Mouse (Mus musculus): Measurements from ENCODE around the gene Xylt2. TPM values are rescaled to one million over a fixed set of nuclear protein-coding genes. Genes with fewer than 3 reads are reported as not detected.

The Xylt2 gene
- 58.0 and 91.2 TPM in 2 replicates for total RNA-seq (2012; rRNA removed)

DNA sequence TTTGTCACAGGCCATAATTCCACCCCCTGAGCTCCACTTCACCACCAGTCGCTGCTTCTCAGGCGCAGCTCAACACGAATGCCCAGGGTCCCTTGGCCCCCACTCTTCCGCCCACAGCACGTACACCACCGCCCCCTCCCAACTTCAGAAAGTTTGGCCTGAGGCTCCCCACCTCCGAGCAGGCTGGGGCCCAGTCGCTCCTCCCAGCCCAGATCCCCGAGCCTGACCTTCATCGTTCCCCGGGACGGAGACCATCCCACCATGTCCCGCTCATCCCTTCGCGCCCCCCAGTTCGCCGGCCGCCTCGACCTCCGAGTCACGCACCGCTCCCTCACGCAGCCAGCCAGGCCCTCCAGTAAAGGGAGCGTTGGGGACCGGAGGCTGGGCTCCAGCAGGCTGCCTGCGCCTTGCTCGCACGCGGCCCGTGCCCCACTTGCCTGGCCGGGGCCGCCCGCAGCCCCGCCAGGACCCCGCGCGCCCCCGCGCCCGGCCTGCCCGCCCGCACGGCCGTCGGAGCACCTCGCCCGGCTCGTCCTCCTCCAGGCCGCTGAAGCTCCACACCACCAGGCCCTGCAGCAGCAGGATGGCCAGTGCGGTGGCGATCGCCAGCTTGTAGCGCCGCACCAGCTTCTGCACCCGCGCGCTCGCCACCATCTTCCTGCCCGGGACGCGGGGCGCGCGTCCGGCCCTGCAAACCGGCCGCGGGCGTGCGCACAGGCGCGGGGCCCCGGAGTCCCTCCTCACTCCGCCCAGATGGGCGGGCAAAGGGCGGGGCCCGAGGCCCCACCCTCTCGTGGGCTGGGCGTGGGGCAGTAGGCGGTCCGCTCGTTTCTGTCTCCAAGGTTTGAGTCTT, at the start of gene Xylt2:
Gene Xylt2, minus strand, starts transcription at position 762 of the 853 bp plus-strand sequence.
- Histone ChIP-seq H3K36me3 (ENCODE audit: control insufficient read depth, insufficient read depth, low read length, poor library complexity, severe bottlenecking) (no peaks in the 10 kb centered on the region; the same call in 1 of the 2 replicates), H3K9me3 (ENCODE audit: control insufficient read depth, insufficient read depth, low read depth, low read length) (no peaks in the 10 kb centered on the region), H3K27ac (ENCODE audit: insufficient read depth, low read depth, low read length, poor library complexity, severe bottlenecking) (peak within 1 kb of the TSS; percentile 28; the same call in 1 of the 2 replicates), H3K4me3 (ENCODE audit: insufficient read depth in 1 of 2, low read depth in 1 of 2, low read length in 2 of 2, poor library complexity in 1 of 2, severe bottlenecking in 1 of 2) (peak within 1 kb of the TSS; percentile 91 to 97), H3K9ac (ENCODE audit: insufficient read depth, low read depth, low read length, poor library complexity, severe bottlenecking) (peak within 1 kb of the TSS; percentile 95), H3K4me1 (ENCODE audit: control insufficient read depth in 2 of 2, insufficient read depth in 2 of 2, low read length in 2 of 2, poor library complexity in 1 of 2) (peaks cover 0 to 16% of the 10 kb centered on the region in 2 experiments; a peak in 2 of 4 replicates)
- DNase-seq (ENCODE audit: low read depth, low spot score): peak; percentile 78
- in situ Hi-C loops (cut with MboI; ENCODE audit: low sequenced_read_pairs in 2 of 2, unreplicated experiment in 2 of 2): no loop called here
- TF ChIP-seq HCFC1 (IDR thresholded peaks at IDR 0.05; ENCODE audit: borderline replicate concordance, insufficient read depth, low read length): no peak
- no peak for TF ChIP-seq ZNF384 (IDR thresholded peaks at IDR 0.05; ENCODE audit: low read depth, low read length)
- TF ChIP-seq MAFK (IDR thresholded peaks at IDR 0.05; ENCODE audit: insufficient read depth, low read depth, low read length): no peak
- no peak for TF ChIP-seq CHD2 (IDR thresholded peaks at IDR 0.05; ENCODE audit: low read depth, low read length)
- no peak for TF ChIP-seq ZC3H11A (IDR thresholded peaks at IDR 0.05; ENCODE audit: borderline replicate concordance, low read depth, low read length)

DNA sequence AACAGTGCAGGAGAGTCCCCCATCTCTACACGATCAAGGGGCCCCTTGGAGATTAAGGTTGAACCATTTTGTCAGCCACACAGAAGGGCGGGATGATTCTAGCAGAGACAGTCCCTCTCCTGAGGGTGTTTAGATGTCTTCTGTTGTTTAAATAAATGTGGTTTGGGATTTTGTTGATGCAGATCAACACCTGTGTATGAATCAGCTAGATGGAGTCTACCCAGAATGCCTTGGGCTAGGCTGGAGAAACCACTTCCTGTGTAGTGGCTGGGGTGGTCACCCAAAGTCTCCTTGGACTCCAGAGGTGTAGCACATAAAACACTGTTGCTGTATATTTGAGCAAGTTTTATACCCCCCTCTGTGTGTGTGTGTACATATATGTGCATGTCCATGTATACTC, 41.9 kb upstream of the Xylt2 start:
- Histone ChIP-seq H3K36me3 (ENCODE audit: control insufficient read depth, insufficient read depth, low read length, poor library complexity, severe bottlenecking) (no peaks in the 10 kb centered on the region), H3K9me3 (ENCODE audit: control insufficient read depth, insufficient read depth, low read depth, low read length) (no peaks in the 10 kb centered on the region), H3K27ac (ENCODE audit: insufficient read depth, low read depth, low read length, poor library complexity, severe bottlenecking) (no peak overlapping the region), H3K9ac (ENCODE audit: insufficient read depth, low read depth, low read length, poor library complexity, severe bottlenecking) (no peak overlapping the region), H3K4me1 (ENCODE audit: control insufficient read depth in 2 of 2, insufficient read depth in 2 of 2, low read length in 2 of 2, poor library complexity in 1 of 2) (peaks cover 0 to 4% of the 10 kb centered on the region in 2 experiments; a peak in 1 of 4 replicates), H3K4me3 (ENCODE audit: insufficient read depth in 1 of 2, low read depth in 1 of 2, low read length in 2 of 2, poor library complexity in 1 of 2, severe bottlenecking in 1 of 2) (no peak overlapping the region)
- DNase-seq (ENCODE audit: low read depth, low spot score): no peak
- no peak for TF ChIP-seq HCFC1 (IDR thresholded peaks at IDR 0.05; ENCODE audit: borderline replicate concordance, insufficient read depth, low read length)
- TF ChIP-seq ZC3H11A (IDR thresholded peaks at IDR 0.05; ENCODE audit: borderline replicate concordance, low read depth, low read length): no peak
- TF ChIP-seq CHD2 (IDR thresholded peaks at IDR 0.05; ENCODE audit: low read depth, low read length): no peak
- TF ChIP-seq MAFK (IDR thresholded peaks at IDR 0.05; ENCODE audit: insufficient read depth, low read depth, low read length): no peak
- no peak for TF ChIP-seq ZNF384 (IDR thresholded peaks at IDR 0.05; ENCODE audit: low read depth, low read length)
- in situ Hi-C loops (cut with MboI; ENCODE audit: low sequenced_read_pairs in 2 of 2, unreplicated experiment in 2 of 2): no loop called here

DNA sequence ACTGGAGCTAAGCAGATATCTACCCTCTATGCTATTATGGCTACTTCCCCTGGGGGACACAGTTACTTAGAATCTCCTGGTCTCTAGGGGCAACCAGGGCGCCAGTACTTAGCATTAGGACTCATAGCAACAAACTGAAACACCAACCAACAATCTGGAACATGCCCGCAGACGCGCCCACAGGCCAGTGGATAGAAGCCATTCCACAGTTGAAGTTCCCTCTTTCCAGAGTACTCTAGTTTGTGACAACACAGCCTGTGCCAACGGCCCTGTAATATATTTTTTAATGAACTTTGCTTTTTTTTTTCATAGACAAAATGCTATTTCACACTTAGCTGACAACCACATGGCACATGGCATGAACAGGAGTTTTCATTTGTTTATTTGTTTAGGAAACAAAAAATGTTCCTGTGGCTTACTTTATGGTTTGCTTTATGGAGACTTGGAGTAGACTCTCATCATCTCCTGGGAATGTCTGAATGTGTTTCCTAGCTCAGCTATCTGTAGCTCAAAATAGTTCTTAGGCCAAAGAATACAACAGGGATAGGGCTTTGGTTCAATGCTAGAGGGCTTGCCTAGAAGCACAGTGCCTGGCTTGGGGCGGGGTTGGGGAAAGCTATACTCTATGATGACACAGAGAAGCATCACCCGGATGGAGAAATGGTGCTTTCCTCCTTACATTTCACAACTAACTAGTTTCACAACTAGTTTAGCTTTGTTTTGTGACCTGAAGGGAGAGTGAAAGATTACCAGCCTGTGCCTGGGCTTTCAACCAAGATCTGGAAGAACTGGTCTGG, 41.0 kb upstream of the Xylt2 start:
- Histone ChIP-seq H3K9me3 (ENCODE audit: control insufficient read depth, insufficient read depth, low read depth, low read length) (no peaks in the 10 kb centered on the region), H3K4me3 (ENCODE audit: insufficient read depth in 1 of 2, low read depth in 1 of 2, low read length in 2 of 2, poor library complexity in 1 of 2, severe bottlenecking in 1 of 2) (no peak overlapping the region), H3K9ac (ENCODE audit: insufficient read depth, low read depth, low read length, poor library complexity, severe bottlenecking) (no peak overlapping the region), H3K36me3 (ENCODE audit: control insufficient read depth, insufficient read depth, low read length, poor library complexity, severe bottlenecking) (no peaks in the 10 kb centered on the region), H3K4me1 (ENCODE audit: control insufficient read depth in 2 of 2, insufficient read depth in 2 of 2, low read length in 2 of 2, poor library complexity in 1 of 2) (peaks cover 0 to 4% of the 10 kb centered on the region in 2 experiments; a peak in 1 of 4 replicates), H3K27ac (ENCODE audit: insufficient read depth, low read depth, low read length, poor library complexity, severe bottlenecking) (no peak overlapping the region)
- TF ChIP-seq CHD2 (IDR thresholded peaks at IDR 0.05; ENCODE audit: low read depth, low read length): no peak
- no peak for TF ChIP-seq ZC3H11A (IDR thresholded peaks at IDR 0.05; ENCODE audit: borderline replicate concordance, low read depth, low read length)
- no peak for TF ChIP-seq MAFK (IDR thresholded peaks at IDR 0.05; ENCODE audit: insufficient read depth, low read depth, low read length)
- in situ Hi-C loops (cut with MboI; ENCODE audit: low sequenced_read_pairs in 2 of 2, unreplicated experiment in 2 of 2): no loop called here
- no peak for DNase-seq (ENCODE audit: low read depth, low spot score)

DNA sequence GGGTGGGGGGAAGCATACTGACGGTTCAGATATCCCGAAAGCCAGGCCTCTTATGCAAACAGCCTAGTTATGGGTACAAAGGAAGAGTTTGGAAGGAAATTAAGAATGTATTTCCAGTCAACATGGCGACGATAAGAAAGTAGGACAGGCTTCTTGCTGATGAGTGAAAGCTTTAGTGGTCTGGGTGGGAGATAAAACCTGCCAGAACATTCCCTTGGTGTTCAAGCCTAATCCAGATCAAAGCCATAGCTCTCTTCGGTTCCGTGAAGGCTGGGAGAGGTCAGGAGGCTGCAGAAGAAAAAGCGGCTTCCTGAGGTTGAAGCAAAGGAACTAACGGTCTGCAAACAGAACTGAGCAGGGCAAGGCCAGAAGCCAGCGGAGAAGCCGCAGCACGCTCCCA, 39.9 kb upstream of the Xylt2 start:
- no peak overlapping the region for H3K27ac ChIP-seq (ENCODE audit: insufficient read depth, low read depth, low read length, poor library complexity, severe bottlenecking)

More for the DNA sequence above, 39.9 kb upstream of the Xylt2 start:
- no peak overlapping the region for H3K4me3 ChIP-seq (ENCODE audit: insufficient read depth in 1 of 2, low read depth in 1 of 2, low read length in 2 of 2, poor library complexity in 1 of 2, severe bottlenecking in 1 of 2)
- TF ChIP-seq ZC3H11A (IDR thresholded peaks at IDR 0.05; ENCODE audit: borderline replicate concordance, low read depth, low read length): no peak
- no peak for TF ChIP-seq MAFK (IDR thresholded peaks at IDR 0.05; ENCODE audit: insufficient read depth, low read depth, low read length)
- no peak overlapping the region for H3K9ac ChIP-seq (ENCODE audit: insufficient read depth, low read depth, low read length, poor library complexity, severe bottlenecking)
- in situ Hi-C loops (cut with MboI; ENCODE audit: low sequenced_read_pairs in 2 of 2, unreplicated experiment in 2 of 2): no loop called here
- peaks cover 0 to 4% of the 10 kb centered on the region in 2 experiments; a peak in 1 of 4 replicates for H3K4me1 ChIP-seq (ENCODE audit: control insufficient read depth in 2 of 2, insufficient read depth in 2 of 2, low read length in 2 of 2, poor library complexity in 1 of 2)
- no peaks in the 10 kb centered on the region for H3K36me3 ChIP-seq (ENCODE audit: control insufficient read depth, insufficient read depth, low read length, poor library complexity, severe bottlenecking)
- H3K9me3 ChIP-seq (ENCODE audit: control insufficient read depth, insufficient read depth, low read depth, low read length): no peaks in the 10 kb centered on the region
- DNase-seq (ENCODE audit: low read depth, low spot score): no peak
